Mouse (Mus musculus): ENCODE results near the gene Asprv1. TPM values are rescaled to one million over a fixed set of nuclear protein-coding genes. Genes with fewer than 3 reads are reported as not detected.

Asprv1 gene
- polyA plus RNA-seq, 1 experiment = 0.75 TPM

DNA sequence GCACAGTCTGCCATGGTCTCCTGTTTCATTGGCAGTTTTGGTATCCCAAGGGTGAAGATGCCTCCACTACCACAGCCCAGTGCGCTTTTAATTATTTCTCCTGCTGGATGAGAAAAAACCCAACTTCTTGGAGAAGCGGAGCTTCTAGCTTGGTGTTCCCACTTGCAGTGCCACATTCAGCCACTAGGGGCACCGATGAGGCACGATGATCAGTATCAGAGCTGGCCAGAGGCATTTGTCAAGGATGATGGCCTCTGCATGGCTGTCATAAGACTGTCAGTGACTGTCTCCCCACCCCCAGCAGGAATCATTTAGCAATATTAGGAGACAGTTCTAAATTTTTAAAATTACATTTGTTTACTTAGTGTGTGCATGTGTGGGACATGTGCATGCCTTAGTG is 28.8 kb upstream of the Asprv1 start:
- no peaks in the 10 kb centered on the region for H3K36me3 ChIP-seq (ENCODE audit: control insufficient read depth, insufficient read depth, low read length)
- TF ChIP-seq CTCF (IDR thresholded peaks at IDR 0.05; ENCODE audit: control insufficient read depth, insufficient read depth, insufficient replicate concordance, low read depth, low read length) = peak; percentile 99; the same call in 1 of the 2 replicates
- TF ChIP-seq POLR2A (IDR thresholded peaks at IDR 0.05; ENCODE audit: control insufficient read depth, low read depth, low read length) = no peak
- H3K4me3 ChIP-seq (ENCODE audit: control insufficient read depth, low read depth, low read length) = no peak overlapping the region
- H3K4me1 ChIP-seq (ENCODE audit: control insufficient read depth, insufficient read depth, low read length) = peaks cover 8% of the 10 kb centered on the region
- H3K27me3 ChIP-seq (ENCODE audit: control insufficient read depth, insufficient read depth, low read length) = no peaks in the 10 kb centered on the region
- H3K27ac ChIP-seq (ENCODE audit: control insufficient read depth, insufficient read depth, low read depth, low read length) = no peak overlapping the region

DNA sequence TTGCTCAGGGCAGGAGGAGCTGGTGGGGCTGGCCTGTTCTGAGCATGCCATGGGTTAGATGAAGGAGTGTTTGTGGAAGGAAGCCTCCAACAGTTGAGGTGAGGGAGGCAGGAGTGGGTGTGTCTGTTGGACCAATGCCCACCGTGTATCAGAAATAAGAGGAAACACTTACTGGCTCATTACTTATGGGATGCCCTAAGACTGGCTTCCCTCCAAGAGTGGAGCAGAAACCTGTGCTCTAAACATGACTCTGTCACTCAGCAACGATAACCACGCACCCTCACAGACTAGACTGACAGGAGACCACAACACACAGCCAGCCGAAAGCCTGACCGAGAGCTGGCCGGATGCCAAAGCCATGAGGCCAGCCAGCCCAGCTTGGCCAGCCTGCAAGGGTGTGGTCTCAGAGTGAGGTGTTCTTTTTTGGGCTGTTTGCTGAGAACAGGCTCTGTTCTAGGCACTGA is 28.0 kb upstream of the Asprv1 start:
- H3K4me1 ChIP-seq (ENCODE audit: control insufficient read depth, insufficient read depth, low read length) = peaks cover 5% of the 10 kb centered on the region
- no peak for TF ChIP-seq POLR2A (IDR thresholded peaks at IDR 0.05; ENCODE audit: control insufficient read depth, low read depth, low read length)
- no peak for TF ChIP-seq CTCF (IDR thresholded peaks at IDR 0.05; ENCODE audit: control insufficient read depth, insufficient read depth, insufficient replicate concordance, low read depth, low read length)

DNA sequence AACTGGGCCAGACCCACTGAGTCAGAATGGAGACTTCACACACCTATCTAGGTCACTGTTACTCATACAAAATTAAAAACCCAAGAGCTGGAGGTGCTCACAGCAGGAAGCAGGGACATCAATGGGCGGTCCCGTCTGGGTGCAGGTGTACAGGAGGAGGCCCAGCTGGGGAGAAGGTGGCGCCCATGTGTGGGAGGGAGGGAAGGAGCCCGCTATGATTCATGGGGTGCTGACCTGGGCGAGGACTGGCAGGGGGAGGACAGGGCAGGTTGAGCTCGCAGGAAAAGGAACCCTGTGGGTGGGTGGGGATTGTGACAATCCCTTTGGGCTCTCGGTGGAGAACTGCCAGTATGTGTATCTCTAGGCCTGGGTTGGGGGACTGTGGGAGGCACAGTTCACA is 22.7 kb upstream of the Asprv1 start:
- Histone ChIP-seq H3K4me3 (ENCODE audit: control insufficient read depth, low read depth, low read length) (no peak overlapping the region), H3K4me1 (ENCODE audit: control insufficient read depth, insufficient read depth, low read length) (no peaks in the 10 kb centered on the region), H3K27ac (ENCODE audit: control insufficient read depth, insufficient read depth, low read depth, low read length) (no peak overlapping the region), H3K36me3 (ENCODE audit: control insufficient read depth, insufficient read depth, low read length) (no peaks in the 10 kb centered on the region), H3K27me3 (ENCODE audit: control insufficient read depth, insufficient read depth, low read length) (no peaks in the 10 kb centered on the region)
- TF ChIP-seq POLR2A (IDR thresholded peaks at IDR 0.05; ENCODE audit: control insufficient read depth, low read depth, low read length) (no peak), CTCF (IDR thresholded peaks at IDR 0.05; ENCODE audit: control insufficient read depth, insufficient read depth, insufficient replicate concordance, low read depth, low read length) (no peak)

More for the DNA sequence above, 28.0 kb upstream of the Asprv1 start:
- H3K27ac ChIP-seq (ENCODE audit: control insufficient read depth, insufficient read depth, low read depth, low read length) = no peak overlapping the region
- H3K36me3 ChIP-seq (ENCODE audit: control insufficient read depth, insufficient read depth, low read length) = no peaks in the 10 kb centered on the region
- H3K27me3 ChIP-seq (ENCODE audit: control insufficient read depth, insufficient read depth, low read length) = no peaks in the 10 kb centered on the region
- H3K4me3 ChIP-seq (ENCODE audit: control insufficient read depth, low read depth, low read length) = no peak overlapping the region

DNA sequence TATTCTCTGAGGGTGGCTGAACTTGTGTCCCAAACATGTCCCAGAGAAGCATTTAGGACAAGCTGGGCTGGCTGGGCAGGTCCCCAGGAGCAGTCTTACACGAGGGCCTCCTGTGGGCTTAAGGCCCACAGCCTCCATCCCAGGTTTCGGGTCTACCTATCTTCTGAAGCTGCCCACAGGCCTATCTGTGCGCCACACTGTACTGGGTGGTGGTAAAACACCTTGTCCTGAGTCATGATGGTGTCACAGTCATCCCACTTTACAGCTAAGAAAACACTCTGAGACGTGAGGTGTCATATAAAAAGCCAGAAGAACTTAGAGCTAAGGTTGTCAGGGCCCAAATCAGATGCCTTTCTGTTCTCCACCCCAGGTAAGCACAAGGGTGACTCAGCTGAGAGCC is 21.7 kb upstream of the Asprv1 start:
- Histone ChIP-seq H3K27me3 (ENCODE audit: control insufficient read depth, insufficient read depth, low read length) (no peaks in the 10 kb centered on the region), H3K4me1 (ENCODE audit: control insufficient read depth, insufficient read depth, low read length) (no peaks in the 10 kb centered on the region), H3K4me3 (ENCODE audit: control insufficient read depth, low read depth, low read length) (no peak overlapping the region), H3K27ac (ENCODE audit: control insufficient read depth, insufficient read depth, low read depth, low read length) (no peak overlapping the region), H3K36me3 (ENCODE audit: control insufficient read depth, insufficient read depth, low read length) (no peaks in the 10 kb centered on the region)
- TF ChIP-seq POLR2A (IDR thresholded peaks at IDR 0.05; ENCODE audit: control insufficient read depth, low read depth, low read length) (no peak), CTCF (IDR thresholded peaks at IDR 0.05; ENCODE audit: control insufficient read depth, insufficient read depth, insufficient replicate concordance, low read depth, low read length) (no peak)

DNA sequence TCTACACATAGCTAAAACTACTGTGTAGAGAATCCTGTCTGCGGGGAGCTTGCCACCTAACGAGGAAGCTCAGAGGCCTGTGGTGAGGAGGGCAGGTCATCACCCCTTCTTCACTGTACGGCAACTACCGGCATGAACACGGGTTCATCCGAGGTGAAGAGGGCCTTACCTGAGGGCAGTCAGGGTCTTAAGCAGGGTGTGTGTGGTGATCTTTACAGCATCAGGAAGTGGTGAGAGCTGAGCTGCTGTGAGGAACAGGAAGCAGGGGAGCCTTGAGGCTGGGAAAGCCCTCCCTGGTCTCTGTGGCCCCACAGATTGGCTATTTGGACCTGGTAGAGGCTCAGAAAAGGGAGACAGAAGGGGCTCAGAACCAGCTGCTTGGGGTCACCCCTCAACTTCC is 20.5 kb upstream of the Asprv1 start:
- H3K4me1 ChIP-seq (ENCODE audit: control insufficient read depth, insufficient read depth, low read length) = no peaks in the 10 kb centered on the region
- H3K27ac ChIP-seq (ENCODE audit: control insufficient read depth, insufficient read depth, low read depth, low read length) = no peak overlapping the region
- TF ChIP-seq CTCF (IDR thresholded peaks at IDR 0.05; ENCODE audit: control insufficient read depth, insufficient read depth, insufficient replicate concordance, low read depth, low read length) (no peak), POLR2A (IDR thresholded peaks at IDR 0.05; ENCODE audit: control insufficient read depth, low read depth, low read length) (no peak)
- H3K4me3 ChIP-seq (ENCODE audit: control insufficient read depth, low read depth, low read length) = no peak overlapping the region
- no peaks in the 10 kb centered on the region for H3K27me3 ChIP-seq (ENCODE audit: control insufficient read depth, insufficient read depth, low read length)
- no peaks in the 10 kb centered on the region for H3K36me3 ChIP-seq (ENCODE audit: control insufficient read depth, insufficient read depth, low read length)

DNA sequence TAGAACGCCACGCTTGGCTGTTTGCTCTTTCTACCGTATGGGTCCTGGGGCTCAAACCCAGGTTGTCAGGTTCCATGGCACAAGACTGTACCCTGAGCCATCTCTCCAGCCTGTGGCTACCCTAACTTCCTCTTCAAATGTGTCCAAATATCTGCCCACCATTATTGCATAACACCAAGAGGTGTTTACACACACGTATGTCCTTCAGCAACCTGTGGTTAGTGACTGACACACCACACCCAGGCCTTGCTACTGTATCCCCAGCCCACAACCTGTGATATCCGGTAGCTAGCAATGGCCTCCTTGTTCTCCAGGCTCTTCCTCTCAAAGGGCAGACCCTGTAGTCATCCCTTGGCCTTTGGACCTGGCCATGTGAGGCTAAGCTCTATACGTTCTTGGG is 18.7 kb upstream of the Asprv1 start:
- Histone ChIP-seq H3K4me1 (ENCODE audit: control insufficient read depth, insufficient read depth, low read length) (no peaks in the 10 kb centered on the region), H3K36me3 (ENCODE audit: control insufficient read depth, insufficient read depth, low read length) (no peaks in the 10 kb centered on the region), H3K27me3 (ENCODE audit: control insufficient read depth, insufficient read depth, low read length) (no peaks in the 10 kb centered on the region)

DNA sequence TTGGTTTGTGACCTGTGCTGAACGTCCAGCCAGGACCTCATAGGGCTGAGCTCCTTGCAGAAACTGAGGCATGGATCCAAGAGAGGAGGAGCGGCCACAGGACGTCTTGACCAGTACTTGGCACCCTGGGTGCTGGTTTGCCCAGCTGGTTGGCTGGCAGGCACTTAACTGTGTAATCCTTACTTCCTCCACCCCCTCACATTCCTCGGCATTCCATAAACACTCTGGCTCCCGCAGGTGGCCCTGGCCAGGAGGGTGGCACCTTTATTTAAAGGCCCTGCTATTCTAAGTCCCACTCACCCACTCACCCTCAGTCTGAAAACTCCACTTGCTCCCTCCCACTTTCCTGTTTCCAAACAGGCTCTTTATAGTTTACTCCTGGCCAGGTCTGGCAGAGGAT is 17.2 kb upstream of the Asprv1 start:
- TF ChIP-seq CTCF (IDR thresholded peaks at IDR 0.05; ENCODE audit: control insufficient read depth, insufficient read depth, insufficient replicate concordance, low read depth, low read length) (no peak), POLR2A (IDR thresholded peaks at IDR 0.05; ENCODE audit: control insufficient read depth, low read depth, low read length) (no peak)
- no peak overlapping the region for H3K27ac ChIP-seq (ENCODE audit: control insufficient read depth, insufficient read depth, low read depth, low read length)
- H3K27me3 ChIP-seq (ENCODE audit: control insufficient read depth, insufficient read depth, low read length) = no peaks in the 10 kb centered on the region
- no peak overlapping the region for H3K4me3 ChIP-seq (ENCODE audit: control insufficient read depth, low read depth, low read length)
- no peaks in the 10 kb centered on the region for H3K4me1 ChIP-seq (ENCODE audit: control insufficient read depth, insufficient read depth, low read length)
- H3K36me3 ChIP-seq (ENCODE audit: control insufficient read depth, insufficient read depth, low read length) = no peaks in the 10 kb centered on the region

More for the DNA sequence above, 18.7 kb upstream of the Asprv1 start:
- TF ChIP-seq CTCF (IDR thresholded peaks at IDR 0.05; ENCODE audit: control insufficient read depth, insufficient read depth, insufficient replicate concordance, low read depth, low read length) = no peak
- no peak for TF ChIP-seq POLR2A (IDR thresholded peaks at IDR 0.05; ENCODE audit: control insufficient read depth, low read depth, low read length)
- Histone ChIP-seq H3K4me3 (ENCODE audit: control insufficient read depth, low read depth, low read length) (no peak overlapping the region), H3K27ac (ENCODE audit: control insufficient read depth, insufficient read depth, low read depth, low read length) (no peak overlapping the region)

DNA sequence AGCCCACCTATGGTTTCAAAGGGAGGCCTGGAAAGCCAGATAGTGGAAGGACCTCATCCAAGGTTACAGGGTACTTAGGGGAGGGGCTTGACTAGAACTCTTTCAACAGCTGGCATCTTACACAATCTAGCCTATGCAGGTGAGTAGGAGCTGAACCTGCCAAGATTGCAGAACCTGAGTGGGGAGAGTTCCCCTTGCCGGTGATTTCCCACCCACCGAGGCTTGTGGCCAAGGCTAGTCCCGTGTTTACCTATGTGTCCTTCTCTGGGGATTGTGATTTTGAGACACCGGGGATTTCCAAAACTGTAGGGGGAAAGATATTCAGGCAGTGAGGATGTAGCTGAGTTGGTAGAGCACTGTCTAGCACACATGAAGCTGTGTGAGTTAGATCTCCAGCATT is 12.7 kb upstream of the Asprv1 start:
- H3K36me3 ChIP-seq (ENCODE audit: control insufficient read depth, insufficient read depth, low read length) = no peaks in the 10 kb centered on the region
- H3K27ac ChIP-seq (ENCODE audit: control insufficient read depth, insufficient read depth, low read depth, low read length) = no peak overlapping the region
- no peaks in the 10 kb centered on the region for H3K4me1 ChIP-seq (ENCODE audit: control insufficient read depth, insufficient read depth, low read length)
- no peaks in the 10 kb centered on the region for H3K27me3 ChIP-seq (ENCODE audit: control insufficient read depth, insufficient read depth, low read length)
- H3K4me3 ChIP-seq (ENCODE audit: control insufficient read depth, low read depth, low read length) = no peak overlapping the region
- TF ChIP-seq CTCF (IDR thresholded peaks at IDR 0.05; ENCODE audit: control insufficient read depth, insufficient read depth, insufficient replicate concordance, low read depth, low read length) = no peak
- no peak for TF ChIP-seq POLR2A (IDR thresholded peaks at IDR 0.05; ENCODE audit: control insufficient read depth, low read depth, low read length)

All from testis, adult 2 months (tissue).